Mouse (Mus musculus) spleen, adult 2 months (tissue): ENCODE results near the gene Col18a1. TPM values are rescaled to one million over a fixed set of nuclear protein-coding genes. Genes with fewer than 3 reads are reported as not detected.

Source experiments
- DNase-seq, 2 experiments: peaks; one replicate each; pipeline versions ENCODE4 v3.0.0 to v3.0.0-alpha.2; 2012 to 2021; ENCODE audit warnings: low spot score in 2 of 2, low read depth in 1 of 2
- H3K27ac ChIP-seq: fragments of 200-500 bp; 2 replicates; pipeline ENCODE4 v1.5.1; 2012; ENCODE audit warnings: low read length, inconsistent platforms; ENCODE audit not compliant: insufficient read depth
- H3K27me3 ChIP-seq: fragments of 200-500 bp; 2 replicates; pipeline ENCODE4 v1.6.1; 2012; ENCODE audit warnings: mild to moderate bottlenecking, moderate library complexity, low read length, inconsistent platforms; ENCODE audit not compliant: control insufficient read depth, insufficient read depth
- H3K36me3 ChIP-seq: fragments of 200-500 bp; 2 replicates; pipeline ENCODE4 v1.6.1; 2012; ENCODE audit warnings: mild to moderate bottlenecking, low read length, inconsistent platforms; ENCODE audit not compliant: control insufficient read depth, insufficient read depth
- H3K4me1 ChIP-seq: fragments of 200-500 bp; 2 replicates; pipeline ENCODE4 v1.6.1; 2011; ENCODE audit warnings: inconsistent platforms; ENCODE audit not compliant: control insufficient read depth, insufficient read depth, insufficient read length
- H3K4me3 ChIP-seq: fragments of 200-500 bp; 2 replicates; pipeline ENCODE4 v1.5.1; 2011; ENCODE audit warnings: mild to moderate bottlenecking, inconsistent platforms; ENCODE audit not compliant: insufficient read depth, insufficient read length; ENCODE audit errors: extremely low read depth
- CTCF ChIP-seq: fragments of 200-500 bp; IDR thresholded peaks from 2 replicates; pipeline ENCODE4 v1.5.1; 2011; ENCODE audit warnings: mild to moderate bottlenecking, inconsistent platforms; ENCODE audit not compliant: insufficient read depth, insufficient read length, insufficient replicate concordance; ENCODE audit errors: extremely low read depth
- POLR2A ChIP-seq: fragments of 200-500 bp; IDR thresholded peaks from 2 replicates; pipeline ENCODE4 v1.6.1; 2011; ENCODE audit warnings: low read depth, low read length, inconsistent platforms
- WGBS: fragments of 180-500 bp; shearing (Covaris S2); methylation state at CpG from one replicate; pipeline ENCODE4 v1.1.7; 2018; 5-methylcytosine and 5-hydroxymethylcytosine counted together
- polyA plus RNA-seq: library from polyadenylated mRNA; depleted of rRNA; stranded (reverse); fragments of >200 nt; gene quantifications from 2 replicates; pipeline ENCODE4 v1.2.3, GENCODE M21; 2012

Gene Col18a1
- polyA plus RNA-seq, 1 experiment: 15.0 TPM

DNA sequence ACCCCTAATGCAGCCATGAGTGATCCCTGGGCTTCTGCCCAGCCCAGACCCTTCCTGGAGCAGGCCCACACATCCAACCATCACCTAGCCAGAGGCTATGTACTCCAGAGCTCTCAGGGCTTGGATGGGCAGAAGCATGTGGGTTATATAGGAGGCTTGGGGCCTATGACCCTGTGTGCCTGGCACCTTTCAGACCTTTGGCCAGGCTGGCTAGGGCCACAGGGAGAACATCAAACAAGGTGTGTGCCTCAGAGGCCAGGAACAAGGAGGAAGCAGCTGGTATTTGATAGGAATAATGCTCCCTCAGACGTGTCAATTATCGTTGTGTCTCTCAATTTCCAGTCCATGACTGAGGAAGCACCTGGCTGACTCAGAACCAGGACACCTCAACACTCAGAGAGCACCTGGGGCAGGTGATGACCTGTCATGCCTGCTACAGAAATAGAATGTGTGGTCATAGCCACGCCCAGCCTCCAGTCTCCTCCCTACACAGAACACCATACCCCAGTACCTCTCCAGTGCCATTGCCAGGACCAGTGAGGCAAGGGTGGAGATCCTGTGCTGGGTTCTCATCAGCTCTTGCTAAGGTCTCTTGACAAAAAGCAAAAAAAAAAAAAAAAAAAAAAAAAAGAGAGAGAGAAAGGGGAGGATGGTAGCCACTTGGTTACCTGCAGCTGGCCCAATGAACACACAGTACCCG is 54.6 kb downstream of the Col18a1 start:
- Histone ChIP-seq H3K27ac (no peak overlapping the region), H3K27me3 (no peaks in the 10 kb centered on the region), H3K4me3 (no peak overlapping the region), H3K36me3 (no peaks in the 10 kb centered on the region), H3K4me1 (no peaks in the 10 kb centered on the region)
- no peak for TF ChIP-seq POLR2A
- TF ChIP-seq CTCF: no peak
- no peak for DNase-seq
- 61% methylated on average over 4 of the region's 4 CpGs for WGBS

DNA sequence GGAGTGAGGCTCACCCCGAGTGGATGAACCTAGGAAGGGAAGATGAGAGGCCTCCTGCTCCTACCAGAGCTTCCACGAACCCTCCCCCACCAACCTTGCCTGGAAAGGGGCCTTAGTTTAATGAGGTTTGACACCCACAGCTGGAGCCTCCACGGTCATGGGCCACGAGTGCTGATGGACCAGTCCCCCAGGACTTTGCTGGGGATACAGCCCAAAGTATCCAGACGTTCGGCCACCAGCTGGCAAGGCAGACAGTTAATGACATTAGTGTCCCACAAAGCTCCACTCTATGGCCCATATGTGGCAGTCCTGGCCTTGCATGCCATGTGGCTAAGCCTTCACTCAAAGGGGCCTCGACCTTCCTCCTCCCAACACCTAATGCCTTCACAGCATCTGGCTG is 55.5 kb downstream of the Col18a1 start:
- no peaks in the 10 kb centered on the region for H3K27me3 ChIP-seq
- no peak overlapping the region for H3K27ac ChIP-seq
- H3K4me3 ChIP-seq: no peak overlapping the region
- no peak for TF ChIP-seq CTCF
- TF ChIP-seq POLR2A: no peak
- no peaks in the 10 kb centered on the region for H3K4me1 ChIP-seq
- no peak for DNase-seq
- WGBS: 84% methylated on average over 7 of the region's 7 CpGs
- H3K36me3 ChIP-seq: no peaks in the 10 kb centered on the region

DNA sequence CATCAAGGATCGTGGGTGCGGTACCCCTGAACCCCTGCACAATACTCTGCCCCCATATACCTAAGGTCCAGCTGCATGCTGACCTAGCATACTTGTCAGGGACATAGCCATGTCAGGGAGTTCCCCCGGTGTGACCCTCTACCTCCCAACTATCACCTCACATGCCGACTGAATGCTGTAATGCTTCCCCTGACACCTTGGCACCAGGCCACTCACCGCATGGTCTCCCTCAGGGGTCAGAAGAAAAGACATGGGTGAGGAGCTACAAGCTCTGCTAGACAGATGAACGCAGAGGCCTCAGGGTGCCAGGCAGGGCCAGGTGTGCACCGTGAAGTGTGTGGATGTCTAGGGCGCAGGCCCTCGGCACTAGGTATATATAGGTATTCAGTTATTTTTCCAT is 56.3 kb downstream of the Col18a1 start:
- H3K36me3 ChIP-seq: no peaks in the 10 kb centered on the region
- no peak for TF ChIP-seq CTCF
- TF ChIP-seq POLR2A: no peak
- WGBS: 90% methylated on average over 9 of the region's 9 CpGs
- H3K27me3 ChIP-seq: no peaks in the 10 kb centered on the region
- DNase-seq: no peak
- no peak overlapping the region for H3K27ac ChIP-seq
- H3K4me1 ChIP-seq: no peaks in the 10 kb centered on the region
- H3K4me3 ChIP-seq: no peak overlapping the region

- Histone ChIP-seq H3K4me1 (no peaks in the 10 kb centered on the region; the same call in 1 of the 2 replicates), H3K36me3 (no peaks in the 10 kb centered on the region), H3K27me3 (no peaks in the 10 kb centered on the region), H3K27ac (no peak overlapping the region), H3K4me3 (no peak overlapping the region)
- no peak for DNase-seq
- 53% methylated on average over 3 of the region's 4 CpGs for WGBS
- TF ChIP-seq POLR2A (no peak), CTCF (no peak)
These were observed 58.2 kb downstream of the Col18a1 start for GRCm38 (mm10) chr10:77108106-77108505.

DNA sequence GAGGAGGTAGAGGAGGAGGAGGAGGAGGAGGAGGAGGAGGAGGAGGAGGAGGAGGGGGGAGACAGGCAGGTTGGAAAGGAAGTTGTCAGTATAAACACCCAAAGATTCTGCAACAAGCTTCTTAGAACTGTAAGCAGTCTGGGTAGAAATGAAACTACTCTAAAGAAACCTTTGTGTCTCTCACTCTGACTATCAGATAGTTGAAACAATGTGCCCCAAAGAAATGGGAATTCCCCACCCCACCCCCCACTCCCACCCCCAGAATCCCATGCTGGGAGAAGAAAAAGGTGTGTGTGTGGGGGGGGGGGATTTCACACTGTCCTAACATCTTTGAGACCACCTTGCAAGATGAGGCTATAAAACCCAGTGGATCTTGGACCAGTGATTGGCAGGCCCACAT is 62.0 kb downstream of the Col18a1 start:
- TF ChIP-seq POLR2A (no peak), CTCF (no peak)
- no peaks in the 10 kb centered on the region for H3K27me3 ChIP-seq
- no peak overlapping the region for H3K27ac ChIP-seq
- no peaks in the 10 kb centered on the region; the same call in 1 of the 2 replicates for H3K4me1 ChIP-seq
- H3K4me3 ChIP-seq: no peak overlapping the region
- DNase-seq: no peak
- H3K36me3 ChIP-seq: no peaks in the 10 kb centered on the region

DNA sequence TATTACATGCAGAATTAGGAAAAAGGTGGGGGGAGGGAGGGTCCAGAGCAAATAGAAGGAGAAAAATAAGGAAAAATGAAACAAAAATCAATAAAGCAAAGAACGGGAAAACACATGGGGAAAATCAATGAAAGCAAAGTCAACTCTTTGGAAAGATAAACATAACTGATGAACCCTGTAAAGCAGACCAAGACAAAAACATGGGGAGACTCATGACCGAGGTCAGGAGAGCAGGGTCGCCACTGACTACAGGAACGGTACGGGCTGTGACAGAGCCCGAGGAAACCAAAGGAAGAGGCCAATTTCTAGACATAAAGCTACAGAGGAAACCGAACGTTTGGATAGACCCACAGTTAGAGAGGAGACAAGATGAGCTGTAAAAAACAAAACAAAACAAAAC is 62.7 kb downstream of the Col18a1 start:
- 18% methylated on average over 8 of the region's 8 CpGs for WGBS
- TF ChIP-seq CTCF: no peak
- no peak for TF ChIP-seq POLR2A
- no peaks in the 10 kb centered on the region for H3K36me3 ChIP-seq
- no peaks in the 10 kb centered on the region; the same call in 1 of the 2 replicates for H3K4me1 ChIP-seq
- H3K4me3 ChIP-seq: no peak overlapping the region
- no peaks in the 10 kb centered on the region for H3K27me3 ChIP-seq
- no peak for DNase-seq
- H3K27ac ChIP-seq: no peak overlapping the region

GRCm38 (mm10) chr10:77099777-77100176 is 66.6 kb downstream of the Col18a1 start:
- no peaks in the 10 kb centered on the region for H3K27me3 ChIP-seq
- WGBS: 81% methylated on average over 4 of the region's 4 CpGs
- no peaks in the 10 kb centered on the region for H3K36me3 ChIP-seq
- no peak for DNase-seq
- H3K4me1 ChIP-seq: no peaks in the 10 kb centered on the region; the same call in 1 of the 2 replicates
- H3K27ac ChIP-seq: no peak overlapping the region
- TF ChIP-seq POLR2A (no peak), CTCF (no peak)
- H3K4me3 ChIP-seq: no peak overlapping the region
